Mouse (Mus musculus) stomach, embryonic 15.5 days (tissue): Measurements from ENCODE around the gene Pfdn6. TPM values are rescaled to one million over a fixed set of nuclear protein-coding genes. Genes with fewer than 3 reads are reported as not detected.

ENCODE experiments used
- ATAC-seq: fragments of 200-750 bp; cut with Nextera tagmentation; 2 replicates; pipeline ENCODE4 v1.8.0; 2017; ENCODE audit warnings: low read depth, moderate number of reproducible peaks, moderate TSS enrichment; ENCODE audit not compliant: insufficient read depth, low FRiP score
- H3K27ac ChIP-seq: fragments of 300-500 bp; sonication (generic); 2 replicates; pipeline ENCODE4 v1.5.1; 2015; ENCODE audit warnings: mild to moderate bottlenecking, inconsistent platforms
- H3K27me3 ChIP-seq: fragments of 300-500 bp; sonication (generic); replicated peaks from 2 replicates; pipeline ENCODE4 v1.6.1; 2015; ENCODE audit warnings: inconsistent platforms
- H3K36me3 ChIP-seq: fragments of 300-500 bp; sonication (generic); 2 replicates; pipeline ENCODE4 v1.6.1; 2015; ENCODE audit warnings: inconsistent platforms
- H3K4me1 ChIP-seq: fragments of 300-500 bp; sonication (generic); 2 replicates; pipeline ENCODE4 v1.6.1; 2015; ENCODE audit warnings: inconsistent platforms
- H3K4me2 ChIP-seq: fragments of 300-500 bp; sonication (generic); 2 replicates; pipeline ENCODE4 v1.6.1; 2015; ENCODE audit warnings: mild to moderate bottlenecking, inconsistent platforms
- H3K4me3 ChIP-seq: fragments of 300-500 bp; sonication (generic); replicated peaks from 2 replicates; pipeline ENCODE4 v1.5.1; 2015; ENCODE audit warnings: inconsistent platforms
- H3K9ac ChIP-seq: fragments of 300-500 bp; sonication (generic); 2 replicates; pipeline ENCODE4 v1.6.1; 2015; ENCODE audit warnings: inconsistent platforms
- H3K9me3 ChIP-seq: fragments of 300-500 bp; sonication (generic); 2 replicates; pipeline ENCODE4 v1.6.1; 2016; ENCODE audit warnings: inconsistent platforms
- WGBS: fragments of 180-500 bp; shearing (Covaris S2); methylation state at CpG from one replicate; pipeline ENCODE4 v1.1.7; 2015; 5-methylcytosine and 5-hydroxymethylcytosine counted together
- polyA plus RNA-seq: library from polyadenylated mRNA; unstranded; fragments of >200 nt; fragmentation: Nextera tagmentation; extraction: Ambion mirVana; gene quantifications from 2 replicates; pipeline ENCODE4 v1.2.1, GENCODE M21; 2015

Gene Pfdn6
- polyA plus RNA-seq, 1 experiment from 2014 or later, result 159 TPM

- H3K9ac ChIP-seq, result peak overlapping the region; percentile 53; the same call in 1 of the 2 replicates
- H3K36me3 ChIP-seq, result no peaks in the 10 kb centered on the region; the same call in 1 of the 2 replicates
- no peaks in the 10 kb centered on the region for H3K9me3 ChIP-seq
- H3K27ac ChIP-seq, result no peak overlapping the region
- no peak for ATAC-seq
- peak overlapping the region; percentile 95 for H3K4me2 ChIP-seq
- peaks cover 17% of the 10 kb centered on the region for H3K4me1 ChIP-seq
- no peaks in the 10 kb centered on the region for H3K27me3 ChIP-seq
- 60% methylated on average over 21 of the region's 21 CpGs for WGBS
- peak overlapping the region; percentile 81 for H3K4me3 ChIP-seq
Observed at GRCm38 (mm10) chr17:33928251-33928947, 11.7 kb downstream of the Pfdn6 start.

- Histone ChIP-seq H3K4me2 (no peak overlapping the region), H3K9me3 (no peaks in the 10 kb centered on the region), H3K27me3 (no peaks in the 10 kb centered on the region), H3K36me3 (no peaks in the 10 kb centered on the region; the same call in 1 of the 2 replicates), H3K9ac (no peak overlapping the region), H3K4me1 (peaks cover 15% of the 10 kb centered on the region), H3K27ac (no peak overlapping the region), H3K4me3 (no peak overlapping the region)
- ATAC-seq, result no peak
- WGBS, result 71% methylated on average over 17 of the region's 17 CpGs
Observed at GRCm38 (mm10) chr17:33926207-33926932, 13.8 kb downstream of the Pfdn6 start.

- 80% methylated on average over 21 of the region's 21 CpGs for WGBS
- no peak overlapping the region for H3K4me3 ChIP-seq
- H3K9me3 ChIP-seq, result no peaks in the 10 kb centered on the region
- no peak overlapping the region for H3K27ac ChIP-seq
- no peaks in the 10 kb centered on the region; the same call in 1 of the 2 replicates for H3K36me3 ChIP-seq
- H3K4me2 ChIP-seq, result no peak overlapping the region
- no peak overlapping the region for H3K9ac ChIP-seq
- no peaks in the 10 kb centered on the region for H3K27me3 ChIP-seq
- no peak for ATAC-seq
- peaks cover 9% of the 10 kb centered on the region for H3K4me1 ChIP-seq
Observed at GRCm38 (mm10) chr17:33925406-33926116, 14.6 kb downstream of the Pfdn6 start.

GRCm38 (mm10) chr17:33924577-33925283 is 15.4 kb downstream of the Pfdn6 start:
- no peaks in the 10 kb centered on the region for H3K27me3 ChIP-seq
- H3K4me2 ChIP-seq, result no peak overlapping the region
- no peak overlapping the region for H3K27ac ChIP-seq
- no peak overlapping the region for H3K9ac ChIP-seq
- H3K9me3 ChIP-seq, result no peaks in the 10 kb centered on the region
- no peak for ATAC-seq
- WGBS, result 79% methylated on average over 10 of the region's 10 CpGs
- H3K4me1 ChIP-seq, result peaks cover 9% of the 10 kb centered on the region
- no peaks in the 10 kb centered on the region; the same call in 1 of the 2 replicates for H3K36me3 ChIP-seq
- no peak overlapping the region for H3K4me3 ChIP-seq

GRCm38 (mm10) chr17:33921361-33921760 is 18.8 kb downstream of the Pfdn6 start:
- no peak overlapping the region for H3K4me2 ChIP-seq
- 84% methylated on average over 7 of the region's 7 CpGs for WGBS
- peaks cover 19% of the 10 kb centered on the region for H3K4me1 ChIP-seq

GRCm38 (mm10) chr17:33920282-33921097 is 19.7 kb downstream of the Pfdn6 start:
- Histone ChIP-seq H3K27ac (peak overlapping the region; percentile 91), H3K27me3 (no peaks in the 10 kb centered on the region)

More at GRCm38 (mm10) chr17:33921361-33921760, 18.8 kb downstream of the Pfdn6 start:
- no peak for ATAC-seq
- H3K9me3 ChIP-seq, result no peaks in the 10 kb centered on the region
- no peak overlapping the region for H3K9ac ChIP-seq
- H3K27me3 ChIP-seq, result no peaks in the 10 kb centered on the region
- H3K4me3 ChIP-seq, result peak overlapping the region; percentile 72; the same call in 1 of the 2 replicates
- peaks cover 15% of the 10 kb centered on the region for H3K36me3 ChIP-seq
- no peak overlapping the region for H3K27ac ChIP-seq

GRCm38 (mm10) chr17:33919351-33920281 is 20.5 kb downstream of the Pfdn6 start:
- peak; percentile 67 for ATAC-seq
- Histone ChIP-seq H3K4me3 (peak overlapping the region; percentile 72), H3K4me2 (peak overlapping the region; percentile 94), H3K27me3 (no peaks in the 10 kb centered on the region), H3K27ac (peak overlapping the region; percentile 91), H3K36me3 (peaks cover 15% of the 10 kb centered on the region; the same call in 1 of the 2 replicates), H3K9me3 (no peaks in the 10 kb centered on the region), H3K4me1 (peaks cover 24% of the 10 kb centered on the region), H3K9ac (peak overlapping the region; percentile 70)
- 1% methylated on average over 51 of the region's 52 CpGs for WGBS

More at GRCm38 (mm10) chr17:33920282-33921097, 19.7 kb downstream of the Pfdn6 start:
- peaks cover 19% of the 10 kb centered on the region for H3K4me1 ChIP-seq
- H3K36me3 ChIP-seq, result peaks cover 15% of the 10 kb centered on the region; the same call in 1 of the 2 replicates
- peak overlapping the region; percentile 70 for H3K9ac ChIP-seq
- H3K4me2 ChIP-seq, result peak overlapping the region; percentile 94
- peak; percentile 11; the same call in 1 of the 2 replicates for ATAC-seq
- WGBS, result under 1% methylated on average over 36 of the region's 36 CpGs
- H3K9me3 ChIP-seq, result no peaks in the 10 kb centered on the region
- H3K4me3 ChIP-seq, result peak overlapping the region; percentile 72

GRCm38 (mm10) chr17:33918293-33919203 is 21.6 kb downstream of the Pfdn6 start:
- Histone ChIP-seq H3K9ac (0 out of 2 replicates have a peak overlapping the region, but pooled peaks have one; percentile 70), H3K27me3 (no peaks in the 10 kb centered on the region), H3K4me1 (peaks cover 24% of the 10 kb centered on the region), H3K27ac (peak overlapping the region; percentile 91), H3K4me2 (peak overlapping the region; percentile 94), H3K36me3 (peaks cover 21% of the 10 kb centered on the region), H3K9me3 (no peaks in the 10 kb centered on the region), H3K4me3 (peak overlapping the region; percentile 72)
- ATAC-seq, result no peak
- WGBS, result 52% methylated on average over 37 of the region's 37 CpGs

GRCm38 (mm10) chr17:33917656-33918292 is 22.4 kb downstream of the Pfdn6 start:
- Histone ChIP-seq H3K9me3 (no peaks in the 10 kb centered on the region), H3K4me1 (peaks cover 24% of the 10 kb centered on the region), H3K9ac (no peak overlapping the region), H3K4me2 (0 out of 2 replicates have a peak overlapping the region, but pooled peaks have one; percentile 3), H3K4me3 (no peak overlapping the region; the same call in 1 of the 2 replicates), H3K36me3 (peaks cover 27% of the 10 kb centered on the region), H3K27me3 (no peaks in the 10 kb centered on the region), H3K27ac (no peak overlapping the region; the same call in 1 of the 2 replicates)
- WGBS, result 80% methylated on average over 18 of the region's 18 CpGs
- no peak for ATAC-seq
